Mouse (Mus musculus) regulatory T cell (primary cell): ENCODE data around the gene Gcgr.
"Not testable (repeated sequence)": the region's sequence is repeated elsewhere in the genome, so short reads cannot be mapped to it uniquely, and the experiment has no call there.

Experiments
- in situ Hi-C: fragments of 300-600 bp; cut with MboI, MseI; formaldehyde crosslinking; loops from one replicate; pipeline ENCODE4 v1.15.1; 2025; ENCODE audit warnings: high pct_unique_total_duplicates

Gcgr gene

DNA sequence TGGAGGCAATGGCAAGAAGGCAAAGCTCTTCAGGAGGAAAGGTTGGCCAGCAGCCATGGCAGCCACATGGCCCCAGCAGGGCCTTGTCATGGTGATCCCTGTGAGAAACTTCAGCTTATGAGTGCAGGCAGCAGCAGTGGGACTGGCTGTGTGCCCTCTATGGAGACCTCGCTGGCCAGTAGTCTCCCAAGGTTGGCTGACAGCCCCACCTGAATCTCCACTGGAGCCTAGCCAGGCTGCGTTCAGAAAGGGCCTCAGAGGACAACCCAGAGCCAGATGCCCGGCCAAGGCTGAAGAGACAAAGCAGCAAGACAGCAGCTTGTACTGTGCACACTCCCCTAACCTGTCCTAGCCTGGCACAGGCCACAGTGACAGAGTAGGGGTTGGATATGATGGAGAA lies 8.0 kb downstream of the Gcgr start:
- in situ Hi-C loops, result no loop called here

- in situ Hi-C loops, result no loop called here
These were observed 8.4 kb downstream of the Gcgr start for GRCm38 (mm10) chr11:120538955-120539284.

DNA sequence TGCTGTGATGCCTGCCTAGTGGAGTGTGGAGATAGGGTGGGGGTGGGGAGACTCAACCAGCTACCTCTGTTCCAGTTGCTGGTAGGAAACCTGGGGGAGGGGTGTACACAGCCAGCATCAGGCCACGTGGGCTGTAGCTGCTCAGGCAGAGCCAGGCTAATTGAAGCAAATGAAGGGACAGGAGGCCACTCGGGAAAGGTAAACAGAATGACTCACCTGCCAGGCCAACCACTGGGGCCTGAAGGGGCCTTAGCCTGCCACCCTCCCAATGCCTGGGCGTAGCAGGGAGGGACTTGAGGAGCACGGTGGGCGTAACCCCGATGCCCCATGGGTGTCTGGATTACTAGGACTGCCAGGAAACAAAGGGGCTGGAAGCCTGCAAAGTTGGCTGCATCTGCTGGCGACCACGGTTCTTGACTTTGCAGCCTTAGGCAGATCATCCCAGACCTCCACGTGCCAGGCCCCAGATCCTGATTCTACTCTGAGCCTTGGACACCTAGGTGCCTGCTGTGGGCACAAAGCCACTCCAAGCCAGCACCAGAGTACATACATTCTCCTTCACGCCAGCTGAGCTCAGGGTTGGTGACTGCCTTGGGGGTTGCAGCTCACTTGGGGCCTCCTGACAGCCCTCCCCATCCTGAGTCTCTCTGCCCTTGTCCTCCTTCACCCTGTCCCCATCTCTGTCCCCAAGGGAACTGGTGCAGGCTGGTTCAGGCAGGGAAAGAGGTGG lies 9.0 kb downstream of the Gcgr start:
- in situ Hi-C loops, result no loop called here

GRCm38 (mm10) chr11:120541907-120542306 lies 11.4 kb downstream of the Gcgr start:
- in situ Hi-C loops, result no loop called here

DNA sequence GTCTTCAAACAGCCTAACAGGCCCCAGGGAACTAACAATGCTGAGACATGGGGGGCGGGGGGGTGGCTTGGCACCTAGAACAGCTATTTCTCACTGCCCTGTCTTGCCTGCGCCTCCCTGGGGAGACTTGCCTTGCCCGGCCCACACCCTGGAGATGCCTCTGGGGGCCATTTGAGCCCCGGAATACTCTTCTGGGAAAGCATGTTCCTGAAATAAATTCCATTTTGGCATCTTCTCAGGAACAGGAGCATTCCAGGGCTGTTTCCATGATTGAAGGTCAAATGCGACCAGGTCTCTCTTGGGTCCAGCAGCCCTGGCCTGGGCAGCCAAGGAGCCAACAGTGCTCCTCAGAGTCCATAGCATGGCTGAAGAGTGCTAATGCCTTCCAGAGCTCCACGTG lies 11.9 kb downstream of the Gcgr start:
- in situ Hi-C loops, result no loop called here

GRCm38 (mm10) chr11:120545964-120546363 lies 15.5 kb downstream of the Gcgr start:
- in situ Hi-C loops, result no loop called here

DNA sequence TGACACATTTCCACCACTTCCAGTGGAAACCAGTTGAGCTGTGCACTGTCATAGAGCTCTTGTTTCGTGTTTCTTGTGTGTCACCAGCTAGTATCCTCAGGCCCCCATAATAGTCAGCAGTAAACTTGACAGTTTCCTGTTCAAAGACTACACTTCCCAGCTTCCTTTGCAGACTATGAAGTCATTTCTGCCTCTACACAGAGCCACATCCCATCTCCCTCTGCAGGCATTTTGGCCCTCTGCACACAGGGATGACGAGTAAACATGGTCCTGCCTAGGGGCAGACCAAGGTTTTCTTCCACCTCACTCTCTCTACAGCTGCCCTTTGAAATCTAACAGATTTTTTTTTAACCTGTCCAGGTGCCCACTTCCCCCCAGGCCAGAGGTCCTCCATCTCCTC lies 17.0 kb downstream of the Gcgr start:
- in situ Hi-C loops, result no loop called here

- in situ Hi-C loops, result no loop called here
These were observed 17.7 kb downstream of the Gcgr start for GRCm38 (mm10) chr11:120548214-120548613.

DNA sequence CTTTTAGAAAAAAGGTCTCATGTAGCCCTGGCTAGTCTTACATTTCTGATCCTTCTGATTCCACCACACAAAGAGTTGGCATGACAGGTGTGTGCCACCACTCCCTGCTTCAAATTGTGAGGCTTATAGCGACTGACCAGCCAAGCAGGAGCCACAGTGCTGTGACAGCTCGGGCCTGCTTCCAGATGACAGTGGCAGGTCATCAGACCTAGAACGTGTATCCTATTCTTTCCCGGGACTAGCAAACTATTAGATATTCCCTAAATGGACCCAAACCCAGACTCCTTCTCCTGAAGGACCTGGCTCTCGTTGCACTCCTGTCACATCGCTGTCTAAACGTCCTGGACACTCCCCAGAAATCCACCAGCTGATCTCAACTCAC lies 18.3 kb downstream of the Gcgr start:
- in situ Hi-C loops, result no loop called here

DNA sequence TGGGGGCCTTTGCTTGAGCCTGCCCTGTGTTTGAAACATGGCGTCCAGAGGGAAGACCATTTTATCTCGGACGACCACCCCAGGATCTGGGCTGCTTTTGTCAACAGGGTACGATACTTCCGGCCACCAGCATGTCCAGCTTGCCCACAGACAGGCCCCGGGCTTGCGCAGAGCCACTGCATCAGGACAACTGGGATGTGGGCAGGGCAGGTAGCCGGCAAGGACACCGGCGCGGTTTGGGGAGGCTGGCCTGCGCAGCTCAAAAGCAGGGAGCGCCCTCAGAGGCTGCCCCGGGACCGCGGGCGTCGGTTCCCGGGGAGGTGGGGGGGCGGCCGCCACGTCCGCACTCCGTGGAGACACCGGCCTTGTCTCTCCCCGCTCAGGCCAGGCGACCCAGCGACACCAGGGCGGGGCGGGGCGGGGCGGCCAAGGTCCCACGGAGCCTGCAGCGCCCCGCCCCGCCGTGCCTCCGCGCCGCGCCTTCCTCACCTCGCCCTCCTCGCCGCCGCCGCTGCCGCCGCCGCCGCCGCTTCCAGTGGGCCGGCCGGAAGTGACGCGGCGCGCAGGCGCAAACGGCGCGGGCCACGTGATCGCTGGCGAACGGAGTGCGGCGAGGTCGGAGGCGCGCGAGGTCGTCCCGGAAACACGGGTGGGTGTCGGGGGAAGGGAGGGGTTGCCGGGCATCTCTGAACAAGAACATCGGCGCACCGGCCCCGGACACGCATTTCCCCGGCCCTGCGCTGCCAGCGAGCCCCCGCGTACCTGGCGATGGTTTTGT lies 18.9 kb downstream of the Gcgr start, which contains the start of gene Mcrip1:
Gene Mcrip1, minus strand, starts transcription at position 560 of the 778 bp plus-strand sequence.
- in situ Hi-C loops, result no loop called here

GRCm38 (mm10) chr11:120549986-120550809 lies 19.7 kb downstream of the Gcgr start:
- in situ Hi-C loops, result no loop called here

GRCm38 (mm10) chr11:120550810-120551440 lies 20.4 kb downstream of the Gcgr start, which contains the start of gene Ppp1r27:
Gene Ppp1r27, minus strand, starts transcription at chr11:120551132.
- in situ Hi-C loops, result no loop called here

GRCm38 (mm10) chr11:120552736-120553135 lies 22.2 kb downstream of the Gcgr start:
- in situ Hi-C loops, result no loop called here

- in situ Hi-C loops, result no loop called here
These were observed 24.3 kb downstream of the Gcgr start for GRCm38 (mm10) chr11:120554834-120555233.

DNA sequence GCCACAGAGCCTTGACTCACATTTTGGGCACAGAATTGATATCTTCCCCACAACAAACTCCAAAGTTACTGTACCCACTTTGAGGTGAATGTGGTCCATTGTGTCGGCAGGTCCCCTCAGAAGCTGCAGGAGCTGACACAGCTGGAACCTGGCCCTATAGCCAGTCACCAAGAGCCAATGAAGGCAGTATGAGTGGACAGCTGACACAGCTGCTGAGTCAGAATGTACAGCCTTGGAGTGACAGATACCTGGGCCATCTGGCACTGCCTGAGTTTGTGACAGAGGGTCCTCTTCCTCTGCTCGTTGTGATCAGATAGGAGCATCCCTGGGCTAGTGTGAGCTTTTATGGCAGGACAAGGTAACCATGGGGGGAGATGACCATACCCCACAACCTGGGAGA lies 24.8 kb downstream of the Gcgr start:
- in situ Hi-C loops, result no loop called here

- in situ Hi-C loops, result not testable (repeated sequence)
These were observed 28.3 kb downstream of the Gcgr start for GRCm38 (mm10) chr11:120558843-120559242.

- in situ Hi-C loops, result no loop called here
These were observed 30.6 kb downstream of the Gcgr start for GRCm38 (mm10) chr11:120560952-120561728.

DNA sequence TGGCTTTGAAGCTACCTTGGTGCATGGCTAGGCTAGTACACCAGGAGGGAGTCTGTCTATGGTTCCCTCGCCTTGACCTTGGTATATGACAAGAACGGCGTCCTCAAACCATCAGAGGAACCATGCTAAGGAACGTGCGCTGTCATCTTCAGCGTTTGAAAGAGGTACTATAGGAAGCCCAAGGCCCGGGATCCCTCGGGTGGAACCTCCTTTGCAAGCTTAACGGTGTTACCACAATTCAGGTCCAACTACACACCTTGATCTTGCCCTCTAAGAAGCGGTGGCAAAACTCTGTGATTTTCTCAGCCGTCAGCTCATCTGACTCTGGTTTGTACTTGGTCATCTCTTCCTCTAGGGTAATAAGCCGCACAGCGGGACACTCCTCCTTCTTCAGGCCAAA lies 32.5 kb downstream of the Gcgr start:
- in situ Hi-C loops, result no loop called here

GRCm38 (mm10) chr11:120565114-120565513 lies 34.6 kb downstream of the Gcgr start:
- in situ Hi-C loops, result no loop called here

- in situ Hi-C loops, result no loop called here
These were observed 37.8 kb downstream of the Gcgr start for GRCm38 (mm10) chr11:120568324-120568723.

DNA sequence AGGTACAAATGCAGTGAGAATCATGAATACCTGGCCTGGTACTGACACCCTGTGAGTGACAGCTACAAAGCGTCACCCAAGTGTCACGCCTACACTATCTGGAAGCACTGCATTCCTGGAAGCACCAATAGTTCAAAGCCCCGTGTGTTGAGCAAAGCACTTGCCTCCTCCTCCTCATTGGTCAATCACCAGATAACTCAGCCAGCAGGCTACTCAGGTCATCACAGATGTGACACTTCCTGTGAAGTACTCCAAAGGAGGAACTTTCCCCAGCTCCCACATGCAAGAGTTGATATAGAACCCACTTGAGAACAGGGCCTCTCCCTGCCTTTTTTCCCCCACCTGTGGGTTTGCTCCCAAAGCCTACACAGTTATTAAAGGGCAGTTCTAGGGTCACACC lies 40.6 kb downstream of the Gcgr start:
- in situ Hi-C loops, result no loop called here
